Mouse (Mus musculus): ENCODE measurements around the gene Plekhg6. TPM values are rescaled to one million over a fixed set of nuclear protein-coding genes. Genes with fewer than 3 reads are reported as not detected.
A peak's percentile ranks its signal among the peaks of the same experiment; 100 is the strongest.

The Plekhg6 gene
- total and polyA plus RNA-seq, 2 experiments = 3.0 to 5.9 TPM

GRCm38 (mm10) chr6:125424156-125424555 lies 43.6 kb upstream of the Plekhg6 start:
- Histone ChIP-seq H3K4me3 (ENCODE audit: insufficient read depth, low read depth, low read length) (no peak overlapping the region), H3K79me2 (ENCODE audit: control insufficient read depth, insufficient read depth, low read length) (no peaks in the 10 kb centered on the region), H3K27me3 (ENCODE audit: control insufficient read depth, insufficient read depth, low read length) (no peaks in the 10 kb centered on the region), H3K27ac (replicated peaks; ENCODE audit: insufficient read depth, low read depth, low read length) (no peak overlapping the region), H3K4me1 (ENCODE audit: control insufficient read depth, insufficient read depth, low read length) (peaks cover 4% of the 10 kb centered on the region; the same call in 1 of the 2 replicates), H3K9ac (ENCODE audit: low read depth, low read length) (no peak overlapping the region), H3K36me3 (ENCODE audit: control insufficient read depth, insufficient read depth, low read length) (no peaks in the 10 kb centered on the region)
- DNase-seq (ENCODE audit: extremely low read depth, low read depth, low spot score) = no peak
- TF ChIP-seq CTCF (IDR thresholded peaks at IDR 0.05; ENCODE audit: low read depth, low read length) = no peak
- no peak for TF ChIP-seq POLR2A (IDR thresholded peaks at IDR 0.05; ENCODE audit: extremely low read depth, insufficient read depth, low read length)
- 82% methylated on average over 3 of the region's 3 CpGs for WGBS

- WGBS = 90% methylated on average over 13 of the region's 13 CpGs
- H3K4me1 ChIP-seq (ENCODE audit: control insufficient read depth, insufficient read depth, low read length) = peaks cover 4% of the 10 kb centered on the region; the same call in 1 of the 2 replicates
- no peak overlapping the region for H3K27ac ChIP-seq (replicated peaks; ENCODE audit: insufficient read depth, low read depth, low read length)
- H3K4me3 ChIP-seq (ENCODE audit: insufficient read depth, low read depth, low read length) = no peak overlapping the region
- no peak for DNase-seq (ENCODE audit: extremely low read depth, low read depth, low spot score)
- H3K79me2 ChIP-seq (ENCODE audit: control insufficient read depth, insufficient read depth, low read length) = no peaks in the 10 kb centered on the region
- no peak for TF ChIP-seq POLR2A (IDR thresholded peaks at IDR 0.05; ENCODE audit: extremely low read depth, insufficient read depth, low read length)
- no peak for TF ChIP-seq CTCF (IDR thresholded peaks at IDR 0.05; ENCODE audit: low read depth, low read length)
- no peak overlapping the region for H3K9ac ChIP-seq (ENCODE audit: low read depth, low read length)
- no peaks in the 10 kb centered on the region for H3K36me3 ChIP-seq (ENCODE audit: control insufficient read depth, insufficient read depth, low read length)
- no peaks in the 10 kb centered on the region for H3K27me3 ChIP-seq (ENCODE audit: control insufficient read depth, insufficient read depth, low read length)
These were observed 42.9 kb upstream of the Plekhg6 start for GRCm38 (mm10) chr6:125423507-125423906.

DNA sequence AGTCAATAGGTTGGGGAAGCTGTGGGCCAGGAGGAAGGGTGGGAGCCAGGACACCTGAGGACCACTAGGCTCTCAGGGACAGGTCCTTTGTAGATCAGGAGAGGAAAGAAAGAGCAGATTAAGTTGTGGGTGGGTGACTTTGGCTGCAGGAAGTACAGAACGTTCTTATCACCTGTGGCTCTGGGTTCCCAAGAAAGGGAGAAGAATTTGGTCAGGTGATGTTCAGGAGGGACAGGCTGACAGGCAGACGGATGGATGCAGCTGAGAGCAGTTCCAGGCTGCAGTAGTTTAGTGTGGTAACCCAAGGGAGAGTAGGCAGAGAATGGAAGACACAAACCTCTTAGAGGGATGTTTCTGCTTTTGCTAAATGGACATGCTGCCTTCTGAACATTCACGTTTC lies 42.5 kb upstream of the Plekhg6 start:
- Histone ChIP-seq H3K27me3 (ENCODE audit: control insufficient read depth, insufficient read depth, low read length) (no peaks in the 10 kb centered on the region), H3K9ac (ENCODE audit: low read depth, low read length) (no peak overlapping the region), H3K79me2 (ENCODE audit: control insufficient read depth, insufficient read depth, low read length) (no peaks in the 10 kb centered on the region), H3K4me3 (ENCODE audit: insufficient read depth, low read depth, low read length) (no peak overlapping the region), H3K27ac (replicated peaks; ENCODE audit: insufficient read depth, low read depth, low read length) (no peak overlapping the region), H3K36me3 (ENCODE audit: control insufficient read depth, insufficient read depth, low read length) (no peaks in the 10 kb centered on the region), H3K4me1 (ENCODE audit: control insufficient read depth, insufficient read depth, low read length) (peaks cover 4% of the 10 kb centered on the region; the same call in 1 of the 2 replicates)
- WGBS = 81% methylated on average over 3 of the region's 3 CpGs
- no peak for DNase-seq (ENCODE audit: extremely low read depth, low read depth, low spot score)
- no peak for TF ChIP-seq POLR2A (IDR thresholded peaks at IDR 0.05; ENCODE audit: extremely low read depth, insufficient read depth, low read length)
- TF ChIP-seq CTCF (IDR thresholded peaks at IDR 0.05; ENCODE audit: low read depth, low read length) = no peak

DNA sequence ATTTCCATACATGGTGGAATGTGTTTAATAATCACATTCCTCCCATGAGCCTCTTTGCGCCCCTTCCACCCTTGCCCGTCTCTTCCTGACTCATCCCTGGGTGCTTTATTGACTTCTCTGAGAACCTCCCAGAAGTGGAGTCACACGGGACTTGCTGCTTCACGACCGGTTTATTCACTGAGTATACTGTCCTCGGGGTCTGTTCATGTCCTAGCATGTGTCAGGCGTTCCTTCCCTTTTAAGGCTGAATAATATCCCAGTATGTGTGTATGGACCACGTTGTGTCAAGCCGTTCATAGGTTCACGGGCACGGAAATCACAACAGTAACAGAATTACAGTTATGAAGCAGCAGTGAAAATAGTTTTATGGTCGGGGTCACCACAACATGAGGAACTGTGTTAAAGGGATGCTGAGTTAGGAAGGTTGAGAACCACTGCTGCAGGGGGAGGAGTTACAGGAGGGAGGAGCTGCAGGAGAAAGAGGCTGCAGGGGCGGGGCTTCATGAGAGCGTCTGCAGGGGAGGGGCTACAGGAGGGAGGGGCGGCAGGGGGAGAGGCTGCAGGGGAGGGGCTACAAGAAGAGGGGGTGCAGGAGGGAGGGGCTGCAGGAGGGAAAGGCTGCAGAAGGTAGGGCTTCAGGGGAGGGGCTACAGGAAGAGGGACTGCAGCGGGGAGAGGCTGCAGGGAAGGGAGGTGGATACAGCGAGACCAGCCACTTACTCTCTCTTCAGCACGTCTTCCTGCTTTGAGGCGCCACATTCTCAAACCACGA lies 41.6 kb upstream of the Plekhg6 start:
- H3K36me3 ChIP-seq (ENCODE audit: control insufficient read depth, insufficient read depth, low read length) = no peaks in the 10 kb centered on the region
- H3K9ac ChIP-seq (ENCODE audit: low read depth, low read length) = peak overlapping the region; percentile 30; the same call in 1 of the 2 replicates
- no peak for TF ChIP-seq POLR2A (IDR thresholded peaks at IDR 0.05; ENCODE audit: extremely low read depth, insufficient read depth, low read length)
- no peak for TF ChIP-seq CTCF (IDR thresholded peaks at IDR 0.05; ENCODE audit: low read depth, low read length)
- H3K27ac ChIP-seq (replicated peaks; ENCODE audit: insufficient read depth, low read depth, low read length) = no peak overlapping the region
- no peaks in the 10 kb centered on the region for H3K27me3 ChIP-seq (ENCODE audit: control insufficient read depth, insufficient read depth, low read length)
- no peaks in the 10 kb centered on the region for H3K79me2 ChIP-seq (ENCODE audit: control insufficient read depth, insufficient read depth, low read length)
- peak overlapping the region; percentile 42 for H3K4me3 ChIP-seq (ENCODE audit: insufficient read depth, low read depth, low read length)
- WGBS = 37% methylated on average over 18 of the region's 20 CpGs
- H3K4me1 ChIP-seq (ENCODE audit: control insufficient read depth, insufficient read depth, low read length) = peaks cover 4% of the 10 kb centered on the region; the same call in 1 of the 2 replicates
- no peak for DNase-seq (ENCODE audit: extremely low read depth, low read depth, low spot score)

DNA sequence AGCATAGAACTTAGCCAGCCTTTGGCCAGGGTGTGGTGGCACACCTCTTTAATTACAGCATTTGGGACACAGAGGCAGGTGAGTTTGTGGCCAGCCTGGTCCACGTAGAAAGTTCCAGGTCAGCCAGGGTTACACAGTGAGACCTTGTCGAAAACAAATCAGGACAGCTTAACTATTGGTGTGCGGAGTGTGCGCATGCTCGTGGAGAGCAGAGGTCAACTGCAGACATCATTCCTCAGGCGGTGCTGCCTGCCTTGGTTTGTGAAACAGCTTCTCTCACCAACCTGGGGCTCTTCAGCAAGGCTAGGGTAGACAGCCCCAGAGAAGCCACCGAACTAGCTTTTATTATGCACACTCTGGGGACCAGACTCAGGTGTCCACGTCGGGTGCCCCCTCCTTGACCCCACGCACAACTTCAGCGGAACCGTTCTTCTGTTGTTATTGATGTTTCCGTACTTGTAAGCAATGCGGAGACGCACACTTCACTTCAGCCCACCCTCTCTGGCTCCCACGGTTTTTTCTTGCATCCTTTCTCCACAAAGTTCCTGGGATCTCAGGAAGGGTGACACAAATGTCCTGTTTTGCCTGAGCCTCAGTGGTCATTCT lies 40.0 kb upstream of the Plekhg6 start:
- Histone ChIP-seq H3K4me3 (ENCODE audit: insufficient read depth, low read depth, low read length) (no peak overlapping the region), H3K9ac (ENCODE audit: low read depth, low read length) (no peak overlapping the region), H3K27me3 (ENCODE audit: control insufficient read depth, insufficient read depth, low read length) (no peaks in the 10 kb centered on the region), H3K36me3 (ENCODE audit: control insufficient read depth, insufficient read depth, low read length) (no peaks in the 10 kb centered on the region), H3K79me2 (ENCODE audit: control insufficient read depth, insufficient read depth, low read length) (no peaks in the 10 kb centered on the region), H3K27ac (replicated peaks; ENCODE audit: insufficient read depth, low read depth, low read length) (no peak overlapping the region), H3K4me1 (ENCODE audit: control insufficient read depth, insufficient read depth, low read length) (0 out of 2 replicates have a peak, but pooled peaks cover 2% of the 10 kb centered on the region)
- WGBS = 46% methylated on average over 16 of the region's 16 CpGs
- TF ChIP-seq CTCF (IDR thresholded peaks at IDR 0.05; ENCODE audit: low read depth, low read length) (no peak), POLR2A (IDR thresholded peaks at IDR 0.05; ENCODE audit: extremely low read depth, insufficient read depth, low read length) (no peak)
- peak; percentile 50 for DNase-seq (ENCODE audit: extremely low read depth, low read depth, low spot score)
